Mouse (Mus musculus) Patski (cell line): ENCODE results near the gene Tpk1. TPM values are rescaled to one million over a fixed set of nuclear protein-coding genes. Genes with fewer than 3 reads are reported as not detected.
"Not testable (repeated sequence)": the region's sequence is repeated elsewhere in the genome, so short reads cannot be mapped to it uniquely, and the experiment has no call there.

Experiments
- ATAC-seq: fragments of 100-300 bp; one replicate; pipeline ENCODE4 v1.8.0; 2021
- CTCF ChIA-PET: fragments of 350-600 bp; sonication (Branson Sonifier 250); formaldehyde crosslinking; loops from one replicate; lab custom pipeline; 2022; ENCODE audit warnings: inconsistent platforms; lab: Charles Lee
- POLR2A ChIA-PET: fragments of 350-600 bp; sonication (Branson Sonifier 250); formaldehyde crosslinking; loops from one replicate; lab custom pipeline; 2022; ENCODE audit warnings: antibody characterized with exemption, inconsistent platforms; lab: Charles Lee
- DNase-seq: peaks from one replicate; pipeline ENCODE4 v3.0.0-alpha.2; 2011; ENCODE audit warnings: low read depth, low spot score
- H3K27me3 ChIP-seq: fragments of 371-371 bp; one replicate; pipeline ENCODE4 v1.5.1; 2021
- CTCF ChIP-seq: fragments of 100-300 bp; IDR thresholded peaks from one replicate; pipeline ENCODE4 v1.5.1; 2021
- in situ Hi-C: fragments of 300-500 bp; cut with MboI; formaldehyde crosslinking; loops from 3 replicates; pipeline ENCODE4 v1.11.1; 2018; ENCODE audit warnings: low pct_unique_long_range_greater_than_20kb, mixed read lengths
- polyA plus RNA-seq: library from polyadenylated mRNA; unstranded; gene quantifications from one replicate; pipeline ENCODE4 v1.2.3, GENCODE M21; 2021

The Tpk1 gene
- polyA plus RNA-seq, 1 experiment from 2014 or later: 6.4 TPM

DNA sequence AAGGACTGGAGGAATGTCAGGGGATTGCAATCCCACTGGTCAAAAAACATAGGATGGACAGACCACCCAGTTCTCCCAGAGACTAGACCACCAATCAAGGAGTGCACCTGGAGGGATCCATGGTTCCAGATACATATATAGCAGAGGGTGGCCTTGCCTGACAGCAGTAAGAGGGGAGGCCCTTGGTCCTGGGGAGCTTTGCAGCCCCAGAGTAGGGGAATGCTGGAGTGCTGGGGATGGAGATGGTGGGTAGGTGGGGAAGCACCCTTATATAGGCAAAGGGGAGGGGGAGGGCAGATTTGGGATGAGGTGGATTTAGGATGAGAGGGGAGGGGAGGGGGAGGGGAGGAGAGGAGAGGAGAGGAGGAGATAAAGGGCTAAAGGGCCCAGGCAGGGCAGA lies 134.1 kb downstream of the Tpk1 start:
- DNase-seq (no peak), ATAC-seq (no peak)
- ChIA-PET POLR2A (no interaction called here), CTCF (no interaction called here)
- H3K27me3 ChIP-seq: no peaks in the 10 kb centered on the region
- no peak for TF ChIP-seq CTCF
- in situ Hi-C loops: no loop called here

DNA sequence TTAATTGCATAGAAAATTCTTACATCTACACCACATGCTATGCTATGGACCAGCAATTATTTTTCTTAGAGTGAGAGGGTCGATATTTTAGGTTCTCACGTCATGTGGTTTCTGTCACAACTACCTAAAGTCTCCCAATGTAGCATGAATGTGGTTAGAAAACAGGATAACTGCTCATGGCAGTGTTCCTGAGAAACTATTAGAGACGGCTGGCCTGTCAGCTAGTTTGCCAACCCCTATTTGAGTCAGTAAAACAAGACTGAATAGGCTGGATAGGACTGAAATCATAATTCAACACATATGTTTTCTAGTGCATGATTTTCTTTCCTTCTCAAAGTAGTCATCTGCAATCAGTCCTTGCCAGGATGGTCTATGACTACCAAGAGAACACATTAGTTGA lies 137.1 kb downstream of the Tpk1 start:
- TF ChIP-seq CTCF: no peak
- in situ Hi-C loops: no loop called here
- ChIA-PET POLR2A (no interaction called here), CTCF (no interaction called here)
- DNase-seq: no peak
- H3K27me3 ChIP-seq: no peaks in the 10 kb centered on the region
- no peak for ATAC-seq

GRCm38 (mm10) chr6:43525028-43525427 lies 141.1 kb downstream of the Tpk1 start:
- POLR2A ChIA-PET: no interaction called here
- ATAC-seq (no peak), DNase-seq (no peak)
- TF ChIP-seq CTCF: no peak
- in situ Hi-C loops: no loop called here
- H3K27me3 ChIP-seq: no peaks in the 10 kb centered on the region
- CTCF ChIA-PET: no interaction called here

DNA sequence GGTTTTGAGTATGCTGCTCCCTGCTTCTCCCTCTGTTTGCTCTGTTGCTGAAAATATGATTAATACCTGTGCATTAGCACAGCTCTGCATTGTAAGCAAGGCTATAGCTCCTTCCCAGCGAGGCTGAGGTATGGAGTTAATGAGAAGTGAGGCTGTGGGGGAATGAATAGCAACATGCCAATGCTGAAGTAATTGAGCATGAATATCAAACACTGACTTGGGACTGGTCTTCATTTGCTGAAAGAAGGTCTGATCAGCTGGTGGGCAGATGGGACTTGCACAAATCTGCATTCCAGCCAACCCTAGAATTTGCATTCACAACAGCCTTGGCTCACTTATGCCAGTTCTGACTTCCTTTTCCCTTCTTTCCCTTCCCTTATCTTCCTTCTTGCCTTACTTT lies 144.0 kb downstream of the Tpk1 start:
- ATAC-seq (no peak), DNase-seq (no peak)
- ChIA-PET POLR2A (no interaction called here), CTCF (no interaction called here)
- no peak for TF ChIP-seq CTCF
- H3K27me3 ChIP-seq: no peaks in the 10 kb centered on the region
- in situ Hi-C loops: no loop called here

DNA sequence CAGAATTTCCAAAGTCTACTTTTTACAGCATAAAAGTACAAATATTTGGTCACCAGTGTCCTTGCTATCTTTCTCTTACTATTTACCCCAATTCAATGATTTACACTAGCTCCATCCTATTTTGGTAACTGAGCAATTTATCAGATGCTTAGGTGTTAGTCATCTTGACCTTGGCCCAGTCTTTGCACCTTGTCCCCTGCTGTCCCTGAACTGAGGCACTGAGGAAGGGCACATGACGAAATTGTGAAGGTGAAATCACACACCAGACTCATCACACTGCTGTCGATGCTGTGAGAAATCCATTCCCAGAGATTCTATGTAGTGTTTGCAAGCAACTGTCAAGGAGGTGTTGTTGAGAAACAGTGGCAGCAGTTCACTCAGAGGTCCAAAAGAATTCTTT lies 145.9 kb downstream of the Tpk1 start:
- in situ Hi-C loops: no loop called here
- CTCF ChIA-PET: interaction anchor here (1.4 kb wide), 1 partner anchor 13 kb away, joined by 5 read pairs; no protein-coding TSS in a partner anchor
- TF ChIP-seq CTCF: no peak
- H3K27me3 ChIP-seq: no peaks in the 10 kb centered on the region
- DNase-seq (no peak), ATAC-seq (no peak)
- POLR2A ChIA-PET: no interaction called here

- ATAC-seq (no peak), DNase-seq (no peak)
- in situ Hi-C loops: no loop called here
- TF ChIP-seq CTCF: no peak
- POLR2A ChIA-PET: no interaction called here
- H3K27me3 ChIP-seq: no peaks in the 10 kb centered on the region
- CTCF ChIA-PET: interaction anchor here (1.4 kb wide), 1 partner anchor 9 kb away, joined by 4 read pairs; no protein-coding TSS in a partner anchor
These were observed 147.7 kb downstream of the Tpk1 start for GRCm38 (mm10) chr6:43518378-43518777.

GRCm38 (mm10) chr6:43517316-43517655 lies 148.8 kb downstream of the Tpk1 start:
- no peaks in the 10 kb centered on the region for H3K27me3 ChIP-seq
- CTCF ChIA-PET: no interaction called here
- ATAC-seq (no peak), DNase-seq (no peak)
- in situ Hi-C loops: no loop called here
- no peak for TF ChIP-seq CTCF
- POLR2A ChIA-PET: no interaction called here

DNA sequence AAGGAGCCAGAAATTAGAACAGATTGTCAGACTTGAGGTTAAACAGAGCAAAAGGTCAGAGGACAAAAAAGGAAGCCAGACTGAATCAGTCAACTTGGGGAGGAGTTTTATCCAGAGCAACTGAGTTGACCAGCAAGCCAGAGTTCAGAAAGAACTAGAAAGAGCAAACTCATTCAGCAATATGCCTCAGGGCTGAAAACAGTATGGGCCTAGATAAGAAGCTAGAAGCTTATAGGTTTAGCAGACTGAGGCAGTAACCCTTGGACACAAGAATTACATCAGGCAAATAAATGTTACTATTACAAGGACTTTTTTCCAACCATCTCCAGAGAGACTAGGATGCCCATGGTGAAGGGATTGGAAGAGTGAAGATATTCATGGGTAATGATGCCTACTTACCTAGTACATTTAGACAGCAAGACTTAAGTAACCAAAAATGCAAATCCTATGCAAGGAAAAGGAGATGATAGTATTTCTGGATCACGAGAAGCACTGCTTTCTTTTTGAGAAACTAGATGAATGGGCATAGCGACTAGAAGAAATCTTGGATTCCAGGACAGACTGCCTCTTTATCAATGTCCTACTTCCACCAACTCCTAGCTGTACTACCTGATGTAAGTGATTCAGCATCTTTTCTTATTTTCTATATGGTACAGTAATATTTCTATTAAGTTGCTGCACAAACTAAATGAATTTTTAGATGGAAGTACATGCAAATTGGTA lies 149.3 kb downstream of the Tpk1 start:
- CTCF ChIA-PET: no interaction called here
- in situ Hi-C loops: no loop called here
- TF ChIP-seq CTCF: no peak
- no peak for DNase-seq
- no peaks in the 10 kb centered on the region for H3K27me3 ChIP-seq
- POLR2A ChIA-PET: no interaction called here
- ATAC-seq: no peak

- H3K27me3 ChIP-seq, POLR2A ChIA-PET, ATAC-seq, in situ Hi-C loops, DNase-seq: not testable (repeated sequence)
- CTCF ChIA-PET: interaction anchor here (0.8 kb wide), 1 partner anchor 13 kb away, joined by 5 read pairs; no protein-coding TSS in a partner anchor
These were observed 159.2 kb downstream of the Tpk1 start for GRCm38 (mm10) chr6:43506686-43507385.

- ChIA-PET CTCF (no interaction called here), POLR2A (no interaction called here)
- no peak for ATAC-seq
- in situ Hi-C loops: no loop called here
- no peak for TF ChIP-seq CTCF
- DNase-seq: no peak
- H3K27me3 ChIP-seq: no peaks in the 10 kb centered on the region
These were observed 161.4 kb downstream of the Tpk1 start for GRCm38 (mm10) chr6:43504609-43505230.

DNA sequence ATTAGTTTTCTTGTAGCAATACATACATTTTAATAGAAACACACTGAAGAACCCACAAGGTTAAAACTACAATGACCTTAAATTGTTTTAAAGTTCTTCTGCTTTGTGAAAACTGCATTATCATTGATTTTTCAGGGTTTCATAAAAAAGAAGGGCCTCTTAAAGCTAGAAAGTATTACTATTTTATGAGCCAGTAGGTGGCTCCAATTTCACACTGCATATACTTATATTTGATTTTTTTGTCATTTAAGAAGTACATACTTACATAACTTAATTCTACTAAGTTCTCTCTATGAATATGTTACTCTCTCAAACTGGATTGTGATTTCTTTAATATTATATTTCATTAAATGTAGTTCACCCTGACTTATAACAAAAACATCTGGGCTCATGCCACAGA lies 173.7 kb downstream of the Tpk1 start:
- no peak for ATAC-seq
- ChIA-PET CTCF (interaction anchor here (1.2 kb wide), 1 partner anchor 10 kb away, joined by 3 read pairs; no protein-coding TSS in a partner anchor), POLR2A (interaction anchor here (1.6 kb wide), 1 partner anchor 10 kb away, joined by 5 read pairs; no protein-coding TSS in a partner anchor)

More for the DNA sequence above, 173.7 kb downstream of the Tpk1 start:
- no peak for DNase-seq
- in situ Hi-C loops: no loop called here
- no peak for TF ChIP-seq CTCF
- H3K27me3 ChIP-seq: no peaks in the 10 kb centered on the region
